In the genomic region with DNA sequence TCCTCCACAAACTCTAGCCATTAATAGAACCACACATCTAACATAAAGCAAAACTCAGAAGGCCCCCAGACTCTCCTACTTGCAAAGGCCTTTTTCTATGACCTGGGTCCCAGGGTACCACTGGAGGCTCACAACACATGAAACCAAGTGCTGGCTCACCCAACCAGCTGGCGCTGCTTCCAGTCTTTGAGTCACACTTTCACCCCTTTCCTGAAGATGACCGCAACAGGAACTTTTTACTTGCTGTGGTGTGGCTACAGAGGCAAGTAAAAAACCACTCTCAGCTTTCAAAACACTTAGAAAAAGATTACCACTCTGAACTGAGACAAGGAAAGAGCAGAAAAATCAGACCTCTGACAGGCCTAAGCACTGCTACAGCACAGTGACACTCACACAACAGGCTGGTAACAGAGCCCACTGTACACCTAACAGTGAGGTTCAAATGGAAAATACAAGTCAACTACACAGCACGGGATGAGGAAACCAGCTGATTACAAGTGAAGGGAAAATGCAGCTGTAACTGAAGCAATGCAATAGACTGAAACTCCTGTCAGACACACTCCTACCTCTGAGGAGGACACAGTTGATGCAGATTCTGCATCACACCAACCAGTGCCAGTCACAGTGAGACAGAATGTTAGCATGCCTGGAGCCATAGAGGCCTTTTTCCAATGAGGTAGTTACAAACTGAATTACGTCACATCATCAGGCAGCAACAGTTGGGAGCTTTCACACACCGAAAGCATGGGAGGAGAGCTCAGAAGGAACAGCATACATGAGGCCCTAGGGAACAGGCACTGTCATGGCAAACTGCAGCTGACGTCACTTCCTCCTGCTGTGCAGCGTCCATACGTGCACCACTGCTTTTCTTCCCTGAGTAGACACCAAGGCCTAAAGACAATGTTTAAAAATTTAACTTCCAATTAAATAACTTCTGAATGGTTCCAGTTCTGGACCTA, we compare ENCODE assay signal across 15 mouse cellular contexts. TPM values are rescaled to one million over a fixed set of nuclear protein-coding genes. Genes with fewer than 3 reads are reported as not detected.
DNase-seq lines count a peak whose midpoint lies in the region; ATAC-seq and TF ChIP-seq lines count a peak whose summit lies in the region.
"Had no signal": no experiment of that assay in that cellular context is flagged by ENCODE, and none has a peak within 500 bp of the region (broad histone marks: within the 10 kb centered on the region; RNA-seq: fewer than 3 reads in every experiment).

No protein-coding gene starts in this region.

- no peak for TF ChIP-seq POLR2A in bone marrow macrophage, adult 2 months (IDR thresholded peaks at IDR 0.05; ENCODE audit: borderline replicate concordance, low read depth, low read length)

- H3K27ac ChIP-seq in heart, embryonic 13.5 days (replicated peaks), result peak overlapping the region; percentile 58; the same call in 1 of the 2 replicates
- H3K27ac ChIP-seq in heart, embryonic 12.5 days (ENCODE audit: poor library complexity, severe bottlenecking), result no peak overlapping the region
- H3K27ac ChIP-seq in bone marrow macrophage, adult 2 months (ENCODE audit: insufficient read depth, low read depth, low read length), result peak overlapping the region; percentile 83
- H3K27ac ChIP-seq: embryonic facial prominence, embryonic 12.5 days; hindbrain, embryonic 10.5 days had no signal

- H3K36me3 ChIP-seq in heart, embryonic 13.5 days, result peaks cover 65% of the 10 kb centered on the region
- H3K36me3 ChIP-seq in heart, embryonic 12.5 days, result peaks cover 36% of the 10 kb centered on the region
- H3K36me3 ChIP-seq in megakaryocyte, embryonic 14.5 days (replicated peaks; ENCODE audit: low read length), result peaks cover 94% of the 10 kb centered on the region

- no peak for TF ChIP-seq CTCF in bone marrow macrophage, adult 2 months (IDR thresholded peaks at IDR 0.05; ENCODE audit: low read depth, low read length)

- no peaks in the 10 kb centered on the region for H3K27me3 ChIP-seq in heart, embryonic 13.5 days (replicated peaks)
- H3K27me3 ChIP-seq in heart, embryonic 12.5 days (replicated peaks), result no peaks in the 10 kb centered on the region
- H3K27me3 ChIP-seq in megakaryocyte, embryonic 14.5 days (replicated peaks), result no peaks in the 10 kb centered on the region
- H3K27me3 ChIP-seq: embryonic facial prominence, embryonic 12.5 days had no signal

- no peaks in the 10 kb centered on the region for H3K9me3 ChIP-seq in heart, embryonic 13.5 days
- H3K9me3 ChIP-seq in heart, embryonic 12.5 days (replicated peaks), result no peaks in the 10 kb centered on the region
- H3K9me3 ChIP-seq in megakaryocyte, embryonic 14.5 days, result no peaks in the 10 kb centered on the region
- H3K9me3 ChIP-seq: embryonic facial prominence, embryonic 12.5 days; hindbrain, embryonic 10.5 days had no signal

- H3K9ac ChIP-seq in heart, embryonic 13.5 days, result peak overlapping the region; percentile 24; the same call in 1 of the 2 replicates
- no peak overlapping the region for H3K9ac ChIP-seq in heart, embryonic 12.5 days
- H3K9ac ChIP-seq: embryonic facial prominence, embryonic 12.5 days; lung, embryonic 14.5 days had no signal

- H3K4me3 ChIP-seq in heart, embryonic 13.5 days, result no peak overlapping the region
- H3K4me3 ChIP-seq in heart, embryonic 12.5 days, result no peak overlapping the region
- peak overlapping the region; percentile 5 for H3K4me3 ChIP-seq in bone marrow macrophage, adult 2 months (ENCODE audit: insufficient read depth, low read length)
- peak overlapping the region; percentile 76 for H3K4me3 ChIP-seq in megakaryocyte, embryonic 14.5 days (replicated peaks)
- H3K4me3 ChIP-seq: embryonic facial prominence, embryonic 12.5 days; hindbrain, embryonic 10.5 days had no signal

- 78% methylated on average over 8 of the region's 8 CpGs for WGBS in heart, embryonic 13.5 days
- WGBS in heart, embryonic 12.5 days, result 80% methylated on average over 8 of the region's 8 CpGs

- H3K4me2 ChIP-seq in heart, embryonic 13.5 days, result no peak overlapping the region
- H3K4me2 ChIP-seq in heart, embryonic 12.5 days, result no peak overlapping the region
- H3K4me2 ChIP-seq: embryonic facial prominence, embryonic 12.5 days; lung, embryonic 14.5 days had no signal

- no peak for ATAC-seq in heart, embryonic 13.5 days (ENCODE audit: extremely low read depth, insufficient number of reproducible peaks, low FRiP score, low TSS enrichment)
- ATAC-seq in heart, embryonic 12.5 days (ENCODE audit: insufficient number of reproducible peaks, low FRiP score), result no peak
- ATAC-seq: forebrain, embryonic 14.5 days had no signal

- intact Hi-C loops in left cerebral cortex, postnatal 36 days (cut with DNase I), result no loop called here

- peak; percentile 68 for DNase-seq in 3T3-L1 (ENCODE audit: low read depth, low spot score)
- no peak for DNase-seq in left cerebral cortex, postnatal 36 days (ENCODE audit: low spot score in 2 of 2)
- DNase-seq in adrenal gland, postnatal 25 days, result no peak
- DNase-seq in c-Kit-positive CD71-positive TER-119-positive erythroid progenitor cells, embryonic 14.5 days (ENCODE audit: low spot score), result no peak
- DNase-seq: cerebellum, adult 9-11 months; kidney, adult 18-20 months; right cerebral cortex, postnatal 4 days had no signal

- peaks cover 53% of the 10 kb centered on the region for H3K4me1 ChIP-seq in heart, embryonic 13.5 days
- H3K4me1 ChIP-seq in heart, embryonic 12.5 days (replicated peaks), result peaks cover 49% of the 10 kb centered on the region
- peaks cover 42% of the 10 kb centered on the region for H3K4me1 ChIP-seq in bone marrow macrophage, adult 2 months (ENCODE audit: control insufficient read depth, insufficient read depth, low read length)
- H3K4me1 ChIP-seq in megakaryocyte, embryonic 14.5 days, result peaks cover 56% of the 10 kb centered on the region

RNA-seq across cellular contexts. Expression of a gene that starts 20.0 kb away (rescaled TPM):
- polyA plus RNA-seq in heart, embryonic 13.5 days (2015; fragmentation: Nextera tagmentation; extraction: Ambion mirVana), result 27.6 and 29.2 TPM in 2 replicates
- polyA plus RNA-seq in heart, embryonic 12.5 days (2016; fragmentation: Nextera tagmentation; extraction: Ambion mirVana), result 35.5 and 37.9 TPM in 2 replicates
- polyA plus RNA-seq in bone marrow macrophage, adult 2 months (2012; ENCODE audit: insufficient read depth, insufficient read length, missing spikeins), result 40.9 and 48.6 TPM in 2 replicates
- polyA plus RNA-seq in megakaryocyte, embryonic 14.5 days (2012; ENCODE audit: insufficient read depth, low replicate concordance), result 1.8 TPM in 1 of 2 replicates, not detected in the other
- total RNA-seq in left cerebral cortex, postnatal 36 days (2021), result 10 to 100 TPM; 70.1 to 79.3 TPM
- 52.9 and 74.3 TPM in 2 replicates for total RNA-seq in adrenal gland, postnatal 25 days (2021)

RNA-seq across cellular contexts. Expression of a gene that starts 38.8 kb away (rescaled TPM):
- 6.2 TPM in 2 replicates for polyA plus RNA-seq in heart, embryonic 13.5 days (2015; fragmentation: Nextera tagmentation; extraction: Ambion mirVana)
- 3.2 and 3.6 TPM in 2 replicates for polyA plus RNA-seq in heart, embryonic 12.5 days (2016; fragmentation: Nextera tagmentation; extraction: Ambion mirVana)
- polyA plus RNA-seq in bone marrow macrophage, adult 2 months (2012; ENCODE audit: insufficient read depth, insufficient read length, missing spikeins), result not detected in 2 replicates
- 1.7 TPM in 1 of 2 replicates, not detected in the other for polyA plus RNA-seq in megakaryocyte, embryonic 14.5 days (2012; ENCODE audit: insufficient read depth, low replicate concordance)
- total RNA-seq in left cerebral cortex, postnatal 36 days (2021), result 1 to 10 TPM in 1 of 2 experiments, under 1 TPM in 1; 0.99 to 2.1 TPM
- total RNA-seq in adrenal gland, postnatal 25 days (2021), result 3.8 and 5.9 TPM in 2 replicates

RNA-seq across cellular contexts. Expression of a gene that starts 56.3 kb away (rescaled TPM):
- 5.1 and 6.0 TPM in 2 replicates for polyA plus RNA-seq in heart, embryonic 13.5 days (2015; fragmentation: Nextera tagmentation; extraction: Ambion mirVana)
- polyA plus RNA-seq in heart, embryonic 12.5 days (2016; fragmentation: Nextera tagmentation; extraction: Ambion mirVana), result 8.2 and 9.4 TPM in 2 replicates
- 43.3 and 44.5 TPM in 2 replicates for polyA plus RNA-seq in bone marrow macrophage, adult 2 months (2012; ENCODE audit: insufficient read depth, insufficient read length, missing spikeins)
- polyA plus RNA-seq in megakaryocyte, embryonic 14.5 days (2012; ENCODE audit: insufficient read depth, low replicate concordance), result 1.6 TPM in 2 replicates
- 10 to 100 TPM; 19.7 to 25.4 TPM for total RNA-seq in left cerebral cortex, postnatal 36 days (2021)
- total RNA-seq in adrenal gland, postnatal 25 days (2021), result 18.9 and 24.6 TPM in 2 replicates

Comparison
In these comparisons a context has a peak if more than half of its experiments do, and no peak if none do; other contexts are left out.
1. H3K4me3 ChIP-seq: peak in bone marrow macrophage, adult 2 months (single experiment) and megakaryocyte, embryonic 14.5 days (single experiment); none in heart, embryonic 13.5 days (single experiment) and heart, embryonic 12.5 days (single experiment).
2. RNA of a gene that starts 20.0 kb away (polyA plus RNA-seq): 40.9 to 48.6 TPM in bone marrow macrophage, adult 2 months, 35.5 to 37.9 TPM in heart, embryonic 12.5 days and 27.6 to 29.2 TPM in heart, embryonic 13.5 days; 1.8 TPM in megakaryocyte, embryonic 14.5 days; every median in the first group is over 10 times any median in the second.